Mouse (Mus musculus) bone marrow, adult 2 months (tissue): Measurements from ENCODE around the gene Gm44973.

Experiments used
- CTCF ChIP-seq: fragments of 200-500 bp; IDR thresholded peaks from 2 replicates; pipeline ENCODE4 v1.5.1; 2011; ENCODE audit warnings: low read length, control low read depth; ENCODE audit not compliant: control insufficient read depth, insufficient read depth
- POLR2A ChIP-seq: fragments of 200-500 bp; IDR thresholded peaks from 2 replicates; pipeline ENCODE4 v1.6.1; 2011; ENCODE audit warnings: low read depth, mild to moderate bottlenecking, control low read depth, low read length, borderline replicate concordance; ENCODE audit not compliant: control insufficient read depth

DNA sequence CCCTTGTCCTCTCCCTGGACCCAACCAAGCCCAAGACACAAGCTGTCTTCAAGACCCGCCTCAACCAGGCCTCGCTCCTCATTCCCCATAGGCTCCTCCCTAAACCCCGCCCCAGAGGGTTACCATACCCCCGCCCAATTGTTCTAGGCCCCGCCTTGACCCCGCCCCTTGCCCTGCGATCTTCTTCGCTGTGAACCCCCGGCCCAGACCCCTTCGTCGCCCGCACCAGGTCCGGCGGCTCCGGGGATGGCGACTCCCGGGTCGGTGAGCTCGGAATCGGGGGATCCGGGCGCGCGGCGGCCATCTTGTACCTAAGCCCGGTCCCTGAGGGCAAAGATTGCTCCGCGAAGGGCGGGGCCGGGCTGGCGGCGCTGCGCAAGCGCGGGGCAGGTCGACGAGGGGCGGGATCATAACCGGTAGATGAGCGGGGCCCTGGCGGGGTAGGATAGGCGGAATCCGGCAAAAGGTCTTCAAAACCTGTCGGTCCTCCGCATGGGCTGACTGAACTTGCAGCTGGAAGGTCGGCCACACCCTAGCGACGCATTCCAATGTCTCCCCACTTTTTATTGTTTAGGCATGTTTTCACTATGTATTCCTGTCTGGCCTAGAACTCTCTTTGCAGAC lies 22.9 kb downstream of the Gm44973 start, which contains the start of gene Zfp784:
- TF ChIP-seq POLR2A (peak; percentile 41; the same call in 1 of the 2 replicates), CTCF (no peak)
